Mouse (Mus musculus) megakaryocyte, embryonic 14.5 days (primary cell): ENCODE measurements around the gene Ticam1.

Source experiments
- FLI1 ChIP-seq: IDR thresholded peaks from 2 replicates; pipeline ENCODE4 v1.6.1; 2012; ENCODE audit warnings: low read length, inconsistent platforms, mixed read lengths
- GATA1 ChIP-seq: IDR thresholded peaks from 3 replicates; pipeline ENCODE4 v1.6.1; 2012; ENCODE audit warnings: mixed read lengths, low read length, inconsistent platforms, borderline replicate concordance

GRCm38 (mm10) chr17:56303847-56304586, 27.4 kb upstream of the Ticam1 start:
- TF ChIP-seq FLI1 (peak; percentile 82; the same call in 1 of the 2 replicates), GATA1 (no peak)
